Mouse (Mus musculus): ENCODE results near the gene Tmub1. TPM values are rescaled to one million over a fixed set of nuclear protein-coding genes. Genes with fewer than 3 reads are reported as not detected.

The Tmub1 gene
- polyA plus RNA-seq, 1 experiment from 2014 or later, result 33.1 TPM

DNA sequence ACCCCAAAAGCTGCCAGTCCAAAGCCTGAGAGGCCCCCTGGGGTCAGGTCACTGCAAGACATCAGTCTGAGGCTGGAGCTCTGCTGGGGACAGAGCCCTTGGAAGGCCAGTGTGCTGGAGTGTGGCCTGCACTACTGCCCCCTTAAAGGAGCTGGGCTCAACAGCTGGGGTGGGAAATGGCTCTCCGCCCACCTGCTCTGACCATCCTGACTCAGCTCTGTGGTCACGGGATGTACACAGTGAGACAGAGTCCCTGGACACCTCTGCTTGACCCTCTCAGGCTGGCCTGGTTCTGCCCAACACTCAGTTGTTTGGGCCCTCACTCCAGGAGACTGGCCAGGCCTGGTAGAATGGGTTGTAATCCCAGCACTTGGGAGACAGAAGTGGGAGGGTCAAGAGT lies 38.2 kb downstream of the Tmub1 start:
- H3K27me3 ChIP-seq (ENCODE audit: control insufficient read depth, insufficient read depth, low read length), result no peaks in the 10 kb centered on the region
- ATAC-seq (ENCODE audit: insufficient read depth, low FRiP score, low TSS enrichment) (no peak), DNase-seq (ENCODE audit: low spot score) (no peak)
- H3K9ac ChIP-seq (ENCODE audit: low read length), result no peak overlapping the region
- H3K4me1 ChIP-seq (ENCODE audit: control insufficient read depth, insufficient read depth, low read length), result no peaks in the 10 kb centered on the region
- H3K27ac ChIP-seq (ENCODE audit: low read depth, low read length), result no peak overlapping the region
- H3K36me3 ChIP-seq (ENCODE audit: control insufficient read depth, insufficient read depth, low read length), result no peaks in the 10 kb centered on the region; the same call in 1 of the 2 replicates
- WGBS, result 79% methylated on average over 2 of the region's 2 CpGs
- H3K9me3 ChIP-seq (ENCODE audit: control insufficient read depth, low read length), result no peaks in the 10 kb centered on the region
- H3K4me3 ChIP-seq (ENCODE audit: low read depth, low read length), result no peak overlapping the region
- H3K4me2 ChIP-seq (ENCODE audit: low read depth), result no peak overlapping the region

DNA sequence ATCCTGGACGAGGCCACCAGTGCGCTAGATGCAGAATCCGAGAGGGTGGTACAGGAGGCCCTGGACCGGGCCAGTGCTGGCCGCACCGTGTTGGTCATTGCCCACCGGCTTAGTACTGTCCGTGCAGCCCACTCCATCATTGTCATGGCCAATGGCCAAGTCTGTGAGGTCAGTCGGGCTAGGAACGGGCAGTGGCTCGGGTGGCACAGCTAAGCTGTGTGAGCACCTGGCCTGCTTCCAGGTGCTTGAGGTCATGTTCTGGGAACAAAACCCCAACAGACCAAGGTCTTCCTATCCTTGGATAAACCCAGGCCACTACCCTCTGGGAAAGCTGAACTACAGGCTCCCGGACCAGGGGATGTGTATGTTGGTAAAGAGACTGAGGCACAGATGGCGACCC lies 39.0 kb downstream of the Tmub1 start:
- no peak for ATAC-seq (ENCODE audit: insufficient read depth, low FRiP score, low TSS enrichment)
- WGBS, result 96% methylated on average over 13 of the region's 13 CpGs
- H3K4me3 ChIP-seq (ENCODE audit: low read depth, low read length), result no peak overlapping the region

DNA sequence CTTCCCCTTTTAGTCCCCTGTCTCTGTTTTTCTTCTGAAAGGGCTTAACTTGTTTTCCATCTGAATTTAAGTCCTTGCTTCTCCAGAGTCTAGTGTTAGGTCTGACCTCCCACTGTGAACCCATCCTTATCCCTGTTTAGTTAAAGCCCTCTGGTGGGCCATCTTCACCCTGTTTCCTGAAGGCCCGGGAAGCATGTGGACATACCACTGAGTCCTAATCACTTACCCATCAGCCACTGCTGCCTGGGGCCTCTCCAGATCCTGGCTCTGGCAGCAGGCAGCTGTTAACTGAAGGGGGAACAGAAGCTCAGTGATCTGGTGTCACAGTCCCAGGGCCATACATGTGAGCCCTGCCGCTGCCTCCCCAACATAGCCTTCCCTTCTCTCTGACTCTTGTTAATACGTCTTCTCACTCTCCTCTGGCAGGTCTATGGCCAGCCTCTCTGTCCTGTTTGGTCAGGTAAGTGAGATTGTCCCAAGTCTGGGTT lies 42.2 kb downstream of the Tmub1 start:
- H3K4me1 ChIP-seq (ENCODE audit: control insufficient read depth, insufficient read depth, low read length), result no peaks in the 10 kb centered on the region
- no peaks in the 10 kb centered on the region for H3K9me3 ChIP-seq (ENCODE audit: control insufficient read depth, low read length)
- H3K4me3 ChIP-seq (ENCODE audit: low read depth, low read length), result no peak overlapping the region
- DNase-seq (ENCODE audit: low spot score) (no peak), ATAC-seq (ENCODE audit: insufficient read depth, low FRiP score, low TSS enrichment) (no peak)
- no peaks in the 10 kb centered on the region for H3K27me3 ChIP-seq (ENCODE audit: control insufficient read depth, insufficient read depth, low read length)
- no peak overlapping the region for H3K4me2 ChIP-seq (ENCODE audit: low read depth)
- WGBS, result 67% methylated on average over 3 of the region's 3 CpGs
- H3K36me3 ChIP-seq (ENCODE audit: control insufficient read depth, insufficient read depth, low read length), result no peaks in the 10 kb centered on the region; the same call in 1 of the 2 replicates
- H3K27ac ChIP-seq (ENCODE audit: low read depth, low read length), result no peak overlapping the region
- no peak overlapping the region for H3K9ac ChIP-seq (ENCODE audit: low read length)

More for the DNA sequence above, 39.0 kb downstream of the Tmub1 start:
- Histone ChIP-seq H3K9me3 (ENCODE audit: control insufficient read depth, low read length) (no peaks in the 10 kb centered on the region), H3K4me2 (ENCODE audit: low read depth) (no peak overlapping the region), H3K9ac (ENCODE audit: low read length) (no peak overlapping the region), H3K36me3 (ENCODE audit: control insufficient read depth, insufficient read depth, low read length) (no peaks in the 10 kb centered on the region; the same call in 1 of the 2 replicates), H3K4me1 (ENCODE audit: control insufficient read depth, insufficient read depth, low read length) (no peaks in the 10 kb centered on the region), H3K27me3 (ENCODE audit: control insufficient read depth, insufficient read depth, low read length) (no peaks in the 10 kb centered on the region), H3K27ac (ENCODE audit: low read depth, low read length) (no peak overlapping the region)
- no peak for DNase-seq (ENCODE audit: low spot score)

DNA sequence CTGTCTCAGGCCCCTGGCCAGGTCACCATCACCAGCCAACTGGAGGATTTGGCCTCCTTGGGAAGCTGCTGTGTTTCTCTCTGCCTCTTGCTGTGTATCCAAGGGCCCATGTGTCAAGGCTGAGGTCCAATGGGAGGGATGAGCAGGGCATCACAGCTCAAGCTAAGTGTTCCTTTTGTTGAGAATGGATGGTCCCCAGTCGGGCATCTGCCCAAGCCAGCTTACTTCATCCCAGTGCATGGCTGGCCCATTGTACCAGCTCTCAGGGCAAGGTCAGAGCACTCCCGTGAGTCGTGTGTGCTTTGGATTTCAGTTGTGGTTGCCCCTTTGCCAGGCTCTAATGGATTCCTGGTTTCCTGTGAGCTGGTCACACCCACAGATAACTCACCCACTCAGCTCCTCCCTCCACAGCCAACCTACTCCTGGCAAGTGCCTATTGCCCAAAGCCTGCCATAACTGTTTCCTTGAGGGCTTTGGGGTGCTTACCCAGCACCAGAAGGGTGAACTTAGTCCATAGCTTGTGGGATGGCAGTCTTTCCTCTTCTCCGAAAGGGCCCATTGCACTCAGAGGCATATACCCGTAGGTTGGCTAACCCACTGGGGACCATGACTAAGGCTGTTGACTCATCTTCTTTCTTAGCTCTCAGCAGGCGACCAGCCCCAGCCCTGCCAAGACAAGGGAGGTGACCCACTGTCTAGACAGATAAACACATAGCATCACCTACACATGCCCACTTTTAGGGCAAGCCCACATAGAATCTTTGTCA lies 42.9 kb downstream of the Tmub1 start:
- DNase-seq (ENCODE audit: low spot score) (no peak), ATAC-seq (ENCODE audit: insufficient read depth, low FRiP score, low TSS enrichment) (no peak)
- no peaks in the 10 kb centered on the region for H3K4me1 ChIP-seq (ENCODE audit: control insufficient read depth, insufficient read depth, low read length)
- no peak overlapping the region for H3K27ac ChIP-seq (ENCODE audit: low read depth, low read length)
- no peak overlapping the region for H3K4me3 ChIP-seq (ENCODE audit: low read depth, low read length)
- no peaks in the 10 kb centered on the region; the same call in 1 of the 2 replicates for H3K36me3 ChIP-seq (ENCODE audit: control insufficient read depth, insufficient read depth, low read length)
- no peaks in the 10 kb centered on the region for H3K27me3 ChIP-seq (ENCODE audit: control insufficient read depth, insufficient read depth, low read length)
- no peak overlapping the region for H3K9ac ChIP-seq (ENCODE audit: low read length)
- no peaks in the 10 kb centered on the region for H3K9me3 ChIP-seq (ENCODE audit: control insufficient read depth, low read length)
- WGBS, result 84% methylated on average over 6 of the region's 6 CpGs
- H3K4me2 ChIP-seq (ENCODE audit: low read depth), result no peak overlapping the region

DNA sequence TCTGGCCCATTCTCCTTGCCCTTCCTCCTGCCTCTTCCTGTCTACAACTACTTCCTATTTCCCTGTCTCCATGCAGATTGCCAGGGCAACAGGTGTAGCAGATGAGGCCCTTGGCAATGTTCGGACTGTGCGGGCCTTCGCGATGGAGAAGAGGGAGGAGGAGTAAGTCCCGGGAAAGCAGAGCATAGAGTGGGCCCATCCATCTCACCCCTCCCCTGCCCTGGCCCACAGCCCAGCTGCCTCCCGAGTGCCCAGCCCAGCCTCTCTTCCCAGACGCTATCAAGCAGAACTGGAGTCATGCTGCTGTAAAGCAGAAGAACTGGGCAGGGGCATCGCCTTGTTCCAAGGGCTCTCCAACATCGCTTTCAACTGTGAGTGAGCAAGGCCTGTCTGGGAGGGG lies 45.7 kb downstream of the Tmub1 start:
- no peak overlapping the region for H3K9ac ChIP-seq (ENCODE audit: low read length)
- DNase-seq (ENCODE audit: low spot score) (no peak), ATAC-seq (ENCODE audit: insufficient read depth, low FRiP score, low TSS enrichment) (no peak)
- H3K36me3 ChIP-seq (ENCODE audit: control insufficient read depth, insufficient read depth, low read length), result no peaks in the 10 kb centered on the region; the same call in 1 of the 2 replicates
- 83% methylated on average over 9 of the region's 9 CpGs for WGBS
- no peak overlapping the region for H3K4me2 ChIP-seq (ENCODE audit: low read depth)
- no peaks in the 10 kb centered on the region for H3K27me3 ChIP-seq (ENCODE audit: control insufficient read depth, insufficient read depth, low read length)
- H3K9me3 ChIP-seq (ENCODE audit: control insufficient read depth, low read length), result no peaks in the 10 kb centered on the region
- no peak overlapping the region for H3K4me3 ChIP-seq (ENCODE audit: low read depth, low read length)
- H3K4me1 ChIP-seq (ENCODE audit: control insufficient read depth, insufficient read depth, low read length), result no peaks in the 10 kb centered on the region
- no peak overlapping the region for H3K27ac ChIP-seq (ENCODE audit: low read depth, low read length)

DNA sequence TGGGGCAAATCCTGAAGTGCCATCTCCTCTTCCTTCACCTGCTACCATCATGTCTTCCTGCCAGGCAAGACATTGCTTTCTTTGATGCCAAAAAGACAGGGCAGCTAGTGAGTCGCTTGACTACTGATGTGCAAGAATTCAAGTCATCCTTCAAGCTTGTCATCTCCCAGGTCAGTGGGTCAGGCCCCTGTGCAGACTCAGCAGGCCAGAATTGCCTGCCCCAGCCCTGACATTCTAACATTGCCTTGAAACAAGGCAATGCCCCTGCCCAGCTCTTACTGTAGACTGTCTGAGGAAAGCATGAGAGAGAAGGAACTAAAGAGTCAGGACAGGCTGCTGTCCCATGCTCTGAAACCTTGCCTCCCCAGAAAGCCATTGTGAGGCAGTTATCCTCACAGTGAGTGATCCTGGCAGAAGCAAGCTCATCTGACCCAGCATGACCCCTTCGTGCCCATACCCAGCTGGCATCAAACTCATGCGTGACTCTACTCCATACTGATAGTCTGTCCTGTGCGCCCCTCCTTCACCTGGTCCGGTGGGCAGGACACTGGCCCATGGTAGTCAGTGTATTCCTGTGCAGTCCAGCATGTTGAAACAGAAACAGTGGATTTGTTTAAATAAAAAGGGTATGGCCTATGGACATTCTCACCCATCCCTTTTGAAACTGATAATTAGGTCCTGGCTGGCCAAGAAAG lies 46.6 kb downstream of the Tmub1 start:
- Histone ChIP-seq H3K9me3 (ENCODE audit: control insufficient read depth, low read length) (no peaks in the 10 kb centered on the region), H3K27me3 (ENCODE audit: control insufficient read depth, insufficient read depth, low read length) (no peaks in the 10 kb centered on the region), H3K27ac (ENCODE audit: low read depth, low read length) (no peak overlapping the region), H3K4me2 (ENCODE audit: low read depth) (no peak overlapping the region), H3K36me3 (ENCODE audit: control insufficient read depth, insufficient read depth, low read length) (no peaks in the 10 kb centered on the region; the same call in 1 of the 2 replicates), H3K9ac (ENCODE audit: low read length) (no peak overlapping the region), H3K4me3 (ENCODE audit: low read depth, low read length) (no peak overlapping the region), H3K4me1 (ENCODE audit: control insufficient read depth, insufficient read depth, low read length) (no peaks in the 10 kb centered on the region)
- ATAC-seq (ENCODE audit: insufficient read depth, low FRiP score, low TSS enrichment), result no peak
- no peak for DNase-seq (ENCODE audit: low spot score)
- WGBS, result 96% methylated on average over 5 of the region's 5 CpGs

DNA sequence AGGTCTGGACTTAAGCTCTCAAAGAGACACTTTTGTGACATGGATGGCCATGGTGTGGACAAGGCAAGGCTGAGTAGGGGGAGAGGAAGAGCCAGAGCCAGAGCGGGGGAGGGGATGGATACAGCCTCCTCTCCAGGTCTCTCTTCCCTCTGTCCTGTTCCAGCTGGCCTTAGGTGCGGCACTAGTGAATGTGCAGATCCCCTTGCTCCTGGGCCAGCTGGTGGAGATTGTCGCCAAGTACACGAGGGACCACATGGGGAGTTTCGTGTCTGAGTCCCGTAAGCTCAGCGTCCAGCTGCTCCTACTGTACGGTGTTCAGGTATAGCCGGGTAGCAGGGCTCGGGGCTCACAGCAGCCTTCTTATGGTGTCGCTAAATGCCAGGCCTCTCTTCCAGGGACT lies 47.3 kb downstream of the Tmub1 start:
- Histone ChIP-seq H3K4me2 (ENCODE audit: low read depth) (no peak overlapping the region), H3K4me3 (ENCODE audit: low read depth, low read length) (no peak overlapping the region)

DNA sequence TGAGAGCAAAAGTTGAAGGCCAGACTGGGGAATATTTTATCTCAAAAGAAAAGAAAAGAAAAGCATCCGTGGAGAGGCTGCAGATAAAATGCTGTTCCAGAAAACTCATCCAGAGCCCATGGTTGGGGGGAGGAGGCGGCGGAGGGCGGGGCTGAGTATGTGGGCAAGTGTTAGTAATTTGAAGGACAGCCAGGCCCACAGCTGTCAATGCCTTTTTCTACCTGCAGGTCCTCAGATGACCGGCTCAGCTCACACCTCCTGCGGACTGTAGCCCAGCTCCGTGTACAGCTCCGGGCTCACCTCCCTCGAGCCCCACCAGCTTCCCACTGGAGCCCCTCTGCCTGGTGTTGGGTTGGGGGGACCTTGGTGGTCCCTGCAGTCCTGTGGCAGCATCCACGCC lies 48.0 kb downstream of the Tmub1 start:
- no peak for DNase-seq (ENCODE audit: low spot score)
- Histone ChIP-seq H3K4me2 (ENCODE audit: low read depth) (no peak overlapping the region), H3K4me3 (ENCODE audit: low read depth, low read length) (no peak overlapping the region), H3K4me1 (ENCODE audit: control insufficient read depth, insufficient read depth, low read length) (no peaks in the 10 kb centered on the region), H3K36me3 (ENCODE audit: control insufficient read depth, insufficient read depth, low read length) (no peaks in the 10 kb centered on the region; the same call in 1 of the 2 replicates), H3K9ac (ENCODE audit: low read length) (no peak overlapping the region), H3K27ac (ENCODE audit: low read depth, low read length) (no peak overlapping the region), H3K27me3 (ENCODE audit: control insufficient read depth, insufficient read depth, low read length) (no peaks in the 10 kb centered on the region), H3K9me3 (ENCODE audit: control insufficient read depth, low read length) (no peaks in the 10 kb centered on the region)
- 91% methylated on average over 10 of the region's 10 CpGs for WGBS
- ATAC-seq (ENCODE audit: insufficient read depth, low FRiP score, low TSS enrichment), result no peak

More for the DNA sequence above, 47.3 kb downstream of the Tmub1 start:
- H3K9me3 ChIP-seq (ENCODE audit: control insufficient read depth, low read length), result no peaks in the 10 kb centered on the region
- H3K4me1 ChIP-seq (ENCODE audit: control insufficient read depth, insufficient read depth, low read length), result no peaks in the 10 kb centered on the region
- H3K27ac ChIP-seq (ENCODE audit: low read depth, low read length), result no peak overlapping the region
- no peak overlapping the region; the same call in 1 of the 2 replicates for H3K9ac ChIP-seq (ENCODE audit: low read length)
- no peak for ATAC-seq (ENCODE audit: insufficient read depth, low FRiP score, low TSS enrichment)
- no peak for DNase-seq (ENCODE audit: low spot score)
- H3K27me3 ChIP-seq (ENCODE audit: control insufficient read depth, insufficient read depth, low read length), result no peaks in the 10 kb centered on the region
- H3K36me3 ChIP-seq (ENCODE audit: control insufficient read depth, insufficient read depth, low read length), result no peaks in the 10 kb centered on the region; the same call in 1 of the 2 replicates
- WGBS, result 82% methylated on average over 11 of the region's 11 CpGs

Measured in neural tube, embryonic 11.5 days (tissue).